21 mouse cellular contexts compared by ENCODE assay signal in the genomic region with DNA sequence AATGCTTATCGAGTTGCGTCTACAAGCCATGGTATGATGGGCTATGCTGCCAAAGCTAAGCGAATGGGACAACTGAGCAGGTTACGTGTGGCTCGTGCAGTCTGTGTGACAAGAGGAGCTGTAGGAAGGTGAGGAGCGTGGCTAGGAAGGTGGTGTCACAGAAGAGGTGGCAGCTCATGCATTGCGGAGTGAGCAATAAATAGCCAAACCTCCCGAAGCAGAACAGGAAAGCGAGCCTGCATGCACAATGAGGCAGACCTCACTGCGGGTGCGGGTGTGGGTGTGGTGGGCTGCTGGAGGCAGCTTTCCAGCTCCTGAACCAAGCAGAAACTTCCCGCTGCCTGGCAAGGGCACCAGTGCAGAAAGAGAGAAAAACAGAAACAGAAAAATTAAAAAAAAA.
DNase-seq lines count a peak whose midpoint lies in the region; ATAC-seq and TF ChIP-seq lines count a peak whose summit lies in the region.
"Had no signal": no experiment of that assay in that cellular context is flagged by ENCODE, and none has a peak within 500 bp of the region (broad histone marks: within the 10 kb centered on the region; RNA-seq: fewer than 3 reads in every experiment).

No protein-coding gene starts in this region.

- no peak overlapping the region for H3K27ac ChIP-seq in layer of hippocampus, adult 2 months
- no peak overlapping the region for H3K27ac ChIP-seq in forebrain, embryonic 14.5 days (ENCODE audit: low read depth, low read length)
- H3K27ac ChIP-seq: gastrocnemius, adult 2 months; hindbrain, embryonic 10.5 days; limb, embryonic 10.5 days; neural tube, embryonic 12.5 days had no signal

- no peak overlapping the region for H3K4me2 ChIP-seq in forebrain, embryonic 14.5 days (ENCODE audit: low read length)
- H3K4me2 ChIP-seq: liver, embryonic 11.5 days; midbrain, embryonic 11.5 days; neural tube, embryonic 12.5 days had no signal

- no peaks in the 10 kb centered on the region for H3K4me1 ChIP-seq in forebrain, embryonic 14.5 days (ENCODE audit: control insufficient read depth, insufficient read depth, low read length)
- H3K4me1 ChIP-seq: hindbrain, embryonic 10.5 days; limb, embryonic 10.5 days; neural tube, embryonic 12.5 days had no signal

- H3K36me3 ChIP-seq in forebrain, embryonic 14.5 days (ENCODE audit: control insufficient read depth, insufficient read depth, low read length) = no peaks in the 10 kb centered on the region
- H3K36me3 ChIP-seq: hindbrain, embryonic 10.5 days; limb, embryonic 10.5 days; neural tube, embryonic 12.5 days had no signal

- no peak overlapping the region for H3K9ac ChIP-seq in forebrain, embryonic 14.5 days (ENCODE audit: low read length)
- H3K9ac ChIP-seq: neural tube, embryonic 12.5 days had no signal

- peak; percentile 20 to 53 for DNase-seq in frontal cortex, adult 2 months (ENCODE audit: extremely low spot score in 1 of 2, low spot score in 1 of 2)
- no peak for DNase-seq in frontal cortex, postnatal 25 days (ENCODE audit: low spot score in 2 of 2)
- peak; percentile 10 to 18 for DNase-seq in layer of hippocampus, adult 8-10 months (ENCODE audit: low spot score in 2 of 2)
- DNase-seq in layer of hippocampus, adult 2 months (ENCODE audit: low spot score in 2 of 2) = no peak
- DNase-seq in layer of hippocampus, postnatal 36 days = peak; percentile 15 to 16
- peak; percentile 23 for DNase-seq in right cerebral cortex, postnatal 14 days
- DNase-seq in forebrain, embryonic 14.5 days (ENCODE audit: low spot score) = no peak
- DNase-seq: adrenal gland, postnatal 14 days; B cell, adult 2 months; cerebellum, adult 8-10 months; embryo, embryonic 11 days; gastrocnemius, adult 2 months; heart, adult 18-20 months; kidney, adult 8-10 months; lung, adult 2 months; lung, postnatal 36 days had no signal

- WGBS in forebrain, embryonic 14.5 days = 82% methylated on average over 12 of the region's 12 CpGs

- H3K9me3 ChIP-seq in forebrain, embryonic 14.5 days (replicated peaks; ENCODE audit: control insufficient read depth, low read length) = no peaks in the 10 kb centered on the region
- H3K9me3 ChIP-seq: hindbrain, embryonic 10.5 days; limb, embryonic 10.5 days; neural tube, embryonic 12.5 days had no signal

- TF ChIP-seq CTCF in layer of hippocampus, adult 2 months (conservative IDR thresholded peaks at IDR 0.05) = no peak

- H3K27me3 ChIP-seq in forebrain, embryonic 14.5 days (replicated peaks; ENCODE audit: control insufficient read depth, insufficient read depth, low read length) = no peaks in the 10 kb centered on the region
- H3K27me3 ChIP-seq: neural tube, embryonic 12.5 days had no signal

- ATAC-seq in forebrain, embryonic 14.5 days = no peak

- H3K4me3 ChIP-seq in layer of hippocampus, adult 2 months = no peak overlapping the region
- H3K4me3 ChIP-seq in forebrain, embryonic 14.5 days (ENCODE audit: low read depth, low read length) = no peak overlapping the region
- H3K4me3 ChIP-seq: gastrocnemius, adult 2 months; hindbrain, embryonic 10.5 days; limb, embryonic 10.5 days; neural tube, embryonic 12.5 days had no signal

Comparison
In these comparisons a context has a peak if more than half of its experiments do, and no peak if none do; other contexts are left out.
1. DNase-seq: peak in frontal cortex, adult 2 months (2 of 2), layer of hippocampus, adult 8-10 months (2 of 2), layer of hippocampus, postnatal 36 days (2 of 2) and right cerebral cortex, postnatal 14 days (single experiment); none in frontal cortex, postnatal 25 days (0 of 2), layer of hippocampus, adult 2 months (0 of 2) and forebrain, embryonic 14.5 days (single experiment).